Mouse (Mus musculus): ENCODE results near the gene Becn1.

DNA sequence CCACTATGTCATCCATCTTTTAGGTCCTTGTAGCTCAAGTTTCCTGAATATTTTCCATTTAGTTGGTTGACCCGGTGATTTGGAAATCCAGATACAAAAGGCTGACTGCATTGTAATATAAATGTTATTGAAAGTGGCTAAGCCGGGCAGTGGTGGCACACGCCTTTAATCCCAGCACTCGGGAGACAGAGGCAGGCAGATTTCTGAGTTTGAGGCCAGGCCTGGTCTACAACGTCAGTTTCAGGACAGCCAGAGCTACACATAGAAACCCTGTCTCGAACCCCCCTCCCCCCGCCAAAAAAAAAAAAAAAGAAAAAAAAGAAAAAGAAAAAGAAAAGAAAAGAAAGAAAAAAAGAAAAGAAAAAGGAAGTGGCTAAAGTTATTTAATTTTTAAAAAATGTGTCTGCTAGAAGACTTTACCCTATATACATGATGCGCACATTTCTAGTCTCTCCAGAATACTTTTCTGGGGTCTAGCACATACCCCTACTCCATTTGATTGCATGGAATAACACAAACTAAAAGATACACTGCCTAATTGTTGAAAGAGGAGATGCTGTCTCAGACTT is 13.1 kb upstream of the Becn1 start:
- TF ChIP-seq CTCF (IDR thresholded peaks at IDR 0.05), result no peak
- TF ChIP-seq EP300 (IDR thresholded peaks at IDR 0.05), result no peak

All from lung, postnatal 0 days (tissue).